Mouse (Mus musculus) hindbrain, embryonic 14.5 days (tissue): ENCODE measurements at regions not wholly inside any gene's neighbourhood (a gene's known extent, or its start where the extent isn't known, plus 50 kb on each side); places are given as distances from the start of the nearest gene placed in this dataset.

Experiments used
- ATAC-seq: fragments of 200-750 bp; cut with Nextera tagmentation; 2 replicates; pipeline ENCODE4 v1.8.0; 2017; ENCODE audit warnings: moderate number of reproducible peaks, mild to moderate bottlenecking, moderate TSS enrichment, moderate library complexity; ENCODE audit not compliant: low FRiP score
- DNase-seq: peaks from one replicate; pipeline ENCODE4 v3.0.0-alpha.2; 2015; ENCODE audit warnings: low spot score
- H3K27ac ChIP-seq: fragments of 300-500 bp; sonication (generic); 2 replicates; pipeline ENCODE4 v1.5.1; 2014; ENCODE audit warnings: mild to moderate bottlenecking, moderate library complexity
- H3K27me3 ChIP-seq: fragments of 300-500 bp; sonication (generic); 2 replicates; pipeline ENCODE4 v1.6.1; 2014; ENCODE audit warnings: mild to moderate bottlenecking, low read length, mixed read lengths; ENCODE audit not compliant: control insufficient read depth, insufficient read depth
- H3K36me3 ChIP-seq: fragments of 300-500 bp; sonication (generic); replicated peaks from 2 replicates; pipeline ENCODE4 v1.6.1; 2014; ENCODE audit not compliant: control insufficient read depth, insufficient read depth
- H3K4me1 ChIP-seq: fragments of 300-500 bp; sonication (generic); replicated peaks from 2 replicates; pipeline ENCODE4 v1.6.1; 2014; ENCODE audit warnings: antibody characterized with exemption, low read length, mixed read lengths; ENCODE audit not compliant: control insufficient read depth, insufficient read depth
- H3K4me2 ChIP-seq: fragments of 300-500 bp; sonication (generic); replicated peaks from 2 replicates; pipeline ENCODE4 v1.6.1; 2014; ENCODE audit warnings: mild to moderate bottlenecking, moderate library complexity
- H3K4me3 ChIP-seq: fragments of 300-500 bp; sonication (generic); replicated peaks from 2 replicates; pipeline ENCODE4 v1.5.1; 2014; ENCODE audit warnings: mild to moderate bottlenecking, low read length
- H3K9ac ChIP-seq: fragments of 300-500 bp; sonication (generic); 2 replicates; pipeline ENCODE4 v1.6.1; 2014
- H3K9me3 ChIP-seq: fragments of 300-500 bp; sonication (generic); 2 replicates; pipeline ENCODE4 v1.6.1; 2016; ENCODE audit warnings: low read length; ENCODE audit not compliant: control insufficient read depth
- WGBS: fragments of 180-500 bp; shearing (Covaris S2); extraction: QIAGEN DNeasy Blood & Tissue Kit; methylation state at CpG from one replicate; pipeline ENCODE4 v1.1.7; 2014; 5-methylcytosine and 5-hydroxymethylcytosine counted together

GRCm38 (mm10) chr8:35948146-35948545 is 182.6 kb downstream of the Gm19410 start:
- H3K27me3 ChIP-seq = no peaks in the 10 kb centered on the region
- H3K4me3 ChIP-seq = no peak overlapping the region
- no peak overlapping the region for H3K4me2 ChIP-seq
- no peaks in the 10 kb centered on the region for H3K4me1 ChIP-seq
- H3K27ac ChIP-seq = no peak overlapping the region
- H3K9ac ChIP-seq = no peak overlapping the region
- 92% methylated on average over 2 of the region's 2 CpGs for WGBS
- DNase-seq (no peak), ATAC-seq (no peak)
- H3K36me3 ChIP-seq = no peaks in the 10 kb centered on the region
- H3K9me3 ChIP-seq = no peaks in the 10 kb centered on the region

GRCm38 (mm10) chr8:35948751-35949183 is 183.2 kb downstream of the Gm19410 start:
- Histone ChIP-seq H3K9me3 (no peaks in the 10 kb centered on the region), H3K9ac (no peak overlapping the region), H3K4me3 (no peak overlapping the region), H3K27ac (no peak overlapping the region; the same call in 1 of the 2 replicates), H3K36me3 (no peaks in the 10 kb centered on the region), H3K27me3 (no peaks in the 10 kb centered on the region), H3K4me2 (no peak overlapping the region), H3K4me1 (no peaks in the 10 kb centered on the region)
- DNase-seq = no peak
- 0 out of 2 replicates have a peak, but pooled peaks have one; percentile 43 for ATAC-seq
- 46% methylated on average over 9 of the region's 9 CpGs for WGBS

GRCm38 (mm10) chr8:35955506-35955905 is 189.9 kb downstream of the Gm19410 start:
- no peak overlapping the region for H3K4me3 ChIP-seq
- no peaks in the 10 kb centered on the region for H3K36me3 ChIP-seq
- no peak overlapping the region for H3K27ac ChIP-seq
- WGBS = 98% methylated on average over 2 of the region's 2 CpGs
- H3K27me3 ChIP-seq = no peaks in the 10 kb centered on the region
- ATAC-seq (no peak), DNase-seq (no peak)
- no peak overlapping the region for H3K9ac ChIP-seq
- H3K4me2 ChIP-seq = no peak overlapping the region
- H3K9me3 ChIP-seq = no peaks in the 10 kb centered on the region
- H3K4me1 ChIP-seq = no peaks in the 10 kb centered on the region

- ATAC-seq = no peak
- WGBS = 23% methylated on average over 2 of the region's 2 CpGs
- no peaks in the 10 kb centered on the region for H3K9me3 ChIP-seq
- H3K27ac ChIP-seq = no peak overlapping the region
- H3K4me2 ChIP-seq = no peak overlapping the region
- no peaks in the 10 kb centered on the region for H3K4me1 ChIP-seq
- H3K4me3 ChIP-seq = no peak overlapping the region
- H3K36me3 ChIP-seq = no peaks in the 10 kb centered on the region
- DNase-seq = no peak
- H3K27me3 ChIP-seq = no peaks in the 10 kb centered on the region
- H3K9ac ChIP-seq = no peak overlapping the region
Measured at GRCm38 (mm10) chr8:35956319-35956718, 190.7 kb downstream of the Gm19410 start.

DNA sequence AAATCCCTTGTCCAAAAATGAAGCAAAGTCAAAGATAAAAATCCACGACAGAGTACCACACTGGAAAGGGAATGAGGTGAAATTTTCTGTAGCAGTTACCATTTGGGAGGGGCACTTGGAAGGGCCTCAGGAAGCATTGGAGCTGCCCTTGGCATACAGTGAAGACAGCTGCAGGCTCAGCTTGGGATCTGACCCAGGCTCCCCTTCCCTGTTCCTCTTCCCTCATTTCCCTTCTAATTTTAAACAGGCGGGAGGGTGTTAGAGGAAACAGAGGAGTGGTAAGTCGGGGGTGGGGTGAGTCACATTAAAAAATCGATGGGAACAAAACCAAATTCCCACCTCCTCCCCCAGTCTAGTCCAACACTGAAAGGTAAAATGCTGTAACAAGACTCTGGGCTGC is 193.6 kb downstream of the Gm19410 start:
- WGBS = 69% methylated on average over 4 of the region's 4 CpGs
- no peak overlapping the region for H3K4me2 ChIP-seq

DNA sequence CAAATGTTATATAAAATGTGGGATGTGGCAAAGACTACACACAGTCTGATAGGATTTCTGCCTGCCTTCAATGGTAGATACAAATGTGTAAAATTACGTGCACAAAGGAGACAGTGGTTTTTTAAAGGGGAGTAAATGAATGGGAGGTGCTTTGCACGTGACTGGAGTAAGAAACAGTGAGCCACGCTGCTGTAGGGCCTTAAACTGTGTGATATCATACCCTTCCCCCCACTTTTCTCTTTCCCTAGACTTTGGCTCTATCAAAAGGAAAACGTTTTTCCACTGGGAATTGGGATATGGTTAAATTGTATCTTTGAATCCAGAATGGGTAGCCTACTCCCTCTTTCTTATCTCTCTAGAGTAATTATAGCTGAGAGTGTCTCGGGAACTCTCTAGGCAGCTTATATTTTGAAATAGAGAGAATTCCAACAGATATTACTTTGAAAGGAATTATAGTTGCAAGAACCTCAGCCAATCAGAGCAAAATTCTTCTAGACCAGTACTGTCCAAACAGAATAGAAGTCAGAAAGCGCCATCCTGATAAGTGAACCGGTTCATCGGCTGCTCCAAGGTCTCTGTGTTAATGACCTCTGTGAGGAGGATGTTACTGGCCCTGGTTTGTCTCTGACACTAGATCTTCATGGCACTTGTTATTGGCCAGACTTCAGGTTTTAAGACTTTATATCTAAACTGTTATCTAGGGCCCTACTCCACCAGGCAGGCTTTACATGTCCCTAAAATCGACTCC is 195.5 kb downstream of the Gm19410 start:
- Histone ChIP-seq H3K4me1 (no peaks in the 10 kb centered on the region; the same call in 1 of the 2 replicates), H3K27ac (no peak overlapping the region), H3K27me3 (no peaks in the 10 kb centered on the region), H3K4me3 (no peak overlapping the region), H3K36me3 (no peaks in the 10 kb centered on the region), H3K9ac (no peak overlapping the region), H3K9me3 (no peaks in the 10 kb centered on the region), H3K4me2 (no peak overlapping the region)
- ATAC-seq = no peak; the same call in 1 of the 2 replicates
- no peak for DNase-seq
- 65% methylated on average over 9 of the region's 9 CpGs for WGBS

More for the DNA sequence above, 193.6 kb downstream of the Gm19410 start:
- Histone ChIP-seq H3K4me1 (no peaks in the 10 kb centered on the region; the same call in 1 of the 2 replicates), H3K36me3 (no peaks in the 10 kb centered on the region), H3K9me3 (no peaks in the 10 kb centered on the region), H3K27me3 (no peaks in the 10 kb centered on the region), H3K4me3 (no peak overlapping the region), H3K27ac (no peak overlapping the region), H3K9ac (no peak overlapping the region)
- ATAC-seq (no peak), DNase-seq (no peak)

- DNase-seq (no peak), ATAC-seq (no peak)
- Histone ChIP-seq H3K4me2 (peak overlapping the region; percentile 13; the same call in 1 of the 2 replicates), H3K27me3 (no peaks in the 10 kb centered on the region), H3K9ac (no peak overlapping the region), H3K27ac (no peak overlapping the region), H3K36me3 (no peaks in the 10 kb centered on the region), H3K4me3 (no peak overlapping the region), H3K4me1 (no peaks in the 10 kb centered on the region; the same call in 1 of the 2 replicates), H3K9me3 (no peaks in the 10 kb centered on the region)
- 44% methylated on average over 20 of the region's 20 CpGs for WGBS
Measured at GRCm38 (mm10) chr8:35961615-35962220, 196.1 kb downstream of the Gm19410 start.

DNA sequence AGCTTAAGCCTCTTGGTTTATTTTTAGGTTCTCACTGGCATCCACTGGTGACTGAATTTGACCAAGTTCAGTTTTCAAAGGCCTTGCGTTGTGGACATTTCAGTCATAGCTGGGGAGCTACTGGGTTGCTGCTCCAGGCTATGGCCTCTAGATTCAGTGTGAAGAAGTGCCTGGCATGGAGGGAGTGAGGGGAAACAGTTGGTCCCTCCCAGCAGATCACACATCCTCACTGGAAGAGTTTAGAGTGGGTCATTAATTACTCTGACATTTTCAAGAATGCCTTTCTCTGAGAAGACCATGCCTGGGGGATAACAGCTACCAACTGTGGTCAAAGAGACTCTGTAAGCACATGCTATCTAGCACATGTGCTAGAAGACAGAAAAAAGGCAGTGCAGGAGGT is 199.3 kb downstream of the Gm19410 start:
- WGBS = 63% methylated on average over 1 of the region's 1 CpGs
- no peak for DNase-seq
- Histone ChIP-seq H3K4me1 (no peaks in the 10 kb centered on the region; the same call in 1 of the 2 replicates), H3K9me3 (no peaks in the 10 kb centered on the region), H3K36me3 (no peaks in the 10 kb centered on the region), H3K27me3 (no peaks in the 10 kb centered on the region), H3K4me2 (no peak overlapping the region), H3K27ac (no peak overlapping the region), H3K4me3 (no peak overlapping the region), H3K9ac (no peak overlapping the region)
- ATAC-seq = no peak

GRCm38 (mm10) chr8:35968341-35968740 is 202.8 kb downstream of the Gm19410 start:
- Histone ChIP-seq H3K36me3 (no peaks in the 10 kb centered on the region), H3K9ac (no peak overlapping the region), H3K9me3 (no peaks in the 10 kb centered on the region), H3K27ac (no peak overlapping the region), H3K27me3 (no peaks in the 10 kb centered on the region), H3K4me1 (no peaks in the 10 kb centered on the region), H3K4me3 (no peak overlapping the region), H3K4me2 (no peak overlapping the region)
- 95% methylated on average over 9 of the region's 9 CpGs for WGBS
- ATAC-seq = no peak
- DNase-seq = no peak
